Mouse (Mus musculus) lung, adult 2 months (tissue): ENCODE results near the gene Gfod1. TPM values are rescaled to one million over a fixed set of nuclear protein-coding genes. Genes with fewer than 3 reads are reported as not detected.

Experiments used
- DNase-seq: peaks from one replicate; pipeline ENCODE4 v3.0.0; 2022
- H3K4me1 ChIP-seq: fragments of 200-500 bp; 2 replicates; pipeline ENCODE4 v1.6.1; 2011; ENCODE audit warnings: low read length; ENCODE audit not compliant: control insufficient read depth, insufficient read depth
- H3K4me3 ChIP-seq: fragments of 200-500 bp; replicated peaks from 2 replicates; pipeline ENCODE3; 2011; ENCODE audit warnings: low read depth, mild to moderate bottlenecking, control low read depth, low read length; ENCODE audit errors: extremely low read depth
- CTCF ChIP-seq: fragments of 200-500 bp; IDR thresholded peaks from 2 replicates; pipeline ENCODE4 v1.5.1; 2011; ENCODE audit warnings: mild to moderate bottlenecking, low read length, control low read depth; ENCODE audit not compliant: insufficient read depth
- POLR2A ChIP-seq: fragments of 200-500 bp; IDR thresholded peaks from 2 replicates; pipeline ENCODE4 v1.6.1; 2011; ENCODE audit warnings: low read depth, mild to moderate bottlenecking, control low read depth, low read length, borderline replicate concordance; ENCODE audit errors: extremely low read depth
- WGBS: fragments of 180-500 bp; shearing (Covaris S2); methylation state at CpG from one replicate; pipeline ENCODE4 v1.1.7; 2018; 5-methylcytosine and 5-hydroxymethylcytosine counted together
- polyA plus RNA-seq: library from polyadenylated mRNA; depleted of rRNA; stranded (reverse); fragments of >200 nt; gene quantifications from 2 replicates; pipeline ENCODE4 v1.2.3, GENCODE M21; 2012

Gene Gfod1
- polyA plus RNA-seq, 1 experiment = 12.9 TPM

DNA sequence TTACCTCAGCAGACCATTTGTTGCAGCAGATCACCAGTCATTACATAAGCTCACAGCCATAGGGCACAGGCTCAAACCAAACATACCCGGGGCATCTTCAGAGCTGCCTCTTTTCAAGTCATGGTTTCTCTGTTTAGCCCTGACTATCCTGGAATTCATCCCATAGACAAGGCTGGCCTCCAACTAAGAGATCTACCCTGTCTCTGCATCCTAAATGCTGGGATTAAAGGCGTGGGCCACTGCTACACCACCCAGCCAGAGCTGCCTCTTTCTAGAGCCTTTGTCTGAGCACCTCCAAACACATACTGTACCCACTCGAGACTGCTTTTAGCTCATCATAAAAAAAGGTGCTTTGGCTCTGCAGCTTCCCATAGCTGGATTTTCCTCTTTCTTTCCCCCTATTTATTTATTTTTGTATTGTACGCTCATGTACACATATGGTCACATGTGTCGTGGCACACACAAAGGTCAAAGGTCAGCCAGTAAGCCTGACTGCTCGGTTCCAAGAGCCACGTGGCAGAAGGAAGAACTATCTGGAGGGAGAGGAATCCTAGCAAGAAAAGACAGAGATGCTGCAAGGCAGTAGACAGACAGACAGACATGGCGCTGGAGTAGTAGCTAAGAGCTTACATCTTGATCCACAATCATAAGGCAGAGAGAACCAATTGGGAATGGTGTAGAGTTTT is 51.7 kb downstream of the Gfod1 start:
- H3K4me3 ChIP-seq = no peak overlapping the region
- TF ChIP-seq POLR2A = no peak
- TF ChIP-seq CTCF = no peak
- H3K4me1 ChIP-seq = peaks cover 2% of the 10 kb centered on the region; the same call in 1 of the 2 replicates
- DNase-seq = no peak
- 78% methylated on average over 8 of the region's 8 CpGs for whole genome bisulfite sequencing

DNA sequence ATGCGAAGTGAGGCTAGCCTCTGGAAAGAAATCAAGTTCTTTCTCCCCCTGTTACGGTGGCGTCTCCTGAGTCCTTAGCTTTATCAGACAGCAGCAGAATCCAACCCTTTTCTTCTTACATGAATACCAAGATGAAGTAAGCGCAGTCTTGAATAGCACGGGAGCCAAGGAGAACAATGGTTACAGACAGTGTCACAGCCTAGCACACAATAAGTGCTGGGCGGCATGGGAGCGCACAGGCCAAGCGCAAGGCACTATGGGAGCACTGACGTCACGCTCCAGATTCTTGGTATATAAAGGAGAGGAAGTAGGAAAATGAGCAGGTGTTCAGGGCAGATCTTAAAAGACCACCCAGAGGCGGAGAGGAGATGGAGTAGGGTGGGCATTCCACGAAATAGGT is 52.6 kb downstream of the Gfod1 start:
- no peak for TF ChIP-seq CTCF
- DNase-seq = no peak
- 82% methylated on average over 12 of the region's 12 CpGs for WGBS
- no peak overlapping the region for H3K4me3 ChIP-seq
- peaks cover 2% of the 10 kb centered on the region; the same call in 1 of the 2 replicates for H3K4me1 ChIP-seq

DNA sequence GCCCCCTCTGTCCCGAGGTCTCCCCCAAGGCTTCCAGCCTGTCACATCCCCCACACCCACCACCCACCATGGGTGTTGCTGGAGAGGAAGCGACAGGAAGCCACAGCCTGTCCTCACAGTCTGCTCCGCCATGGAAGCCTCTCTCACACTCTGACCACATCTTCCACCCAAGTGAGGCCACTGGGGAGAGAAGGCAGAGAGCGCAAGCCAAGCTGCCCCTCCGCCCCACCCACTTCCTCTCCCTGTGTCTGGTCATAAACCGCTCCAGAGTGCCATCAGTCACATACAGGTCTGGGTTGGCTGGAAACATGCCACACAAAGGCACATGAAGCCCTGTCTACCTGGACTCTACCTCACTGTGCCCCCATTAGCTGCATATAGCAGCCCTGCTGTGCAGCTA is 53.3 kb downstream of the Gfod1 start:
- TF ChIP-seq CTCF (no peak), POLR2A (no peak)
- Histone ChIP-seq H3K4me3 (no peak overlapping the region), H3K4me1 (peaks cover 2% of the 10 kb centered on the region; the same call in 1 of the 2 replicates)
- WGBS = 44% methylated on average over 6 of the region's 6 CpGs
- DNase-seq = no peak

DNA sequence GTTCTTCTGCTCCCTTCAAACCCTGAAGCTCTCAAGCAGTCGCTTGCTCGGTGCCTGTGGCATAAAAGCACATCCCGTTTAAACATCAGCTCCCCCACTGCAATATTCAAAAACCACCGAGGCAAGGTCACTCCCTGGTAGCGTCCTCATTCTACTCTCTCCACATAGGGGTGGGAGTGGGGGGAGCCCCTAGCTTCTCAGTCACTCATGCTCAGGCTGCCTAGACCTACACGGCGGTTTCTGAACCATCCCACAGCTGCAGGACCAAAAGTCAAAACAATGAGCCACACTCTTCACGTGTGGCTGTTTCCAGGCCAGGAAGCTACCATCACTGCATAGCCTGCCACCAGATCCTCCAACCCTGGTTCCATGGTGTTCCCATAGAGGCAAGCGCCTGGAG is 53.9 kb downstream of the Gfod1 start:
- WGBS = 71% methylated on average over 9 of the region's 9 CpGs
- Histone ChIP-seq H3K4me3 (no peak overlapping the region), H3K4me1 (peaks cover 2% of the 10 kb centered on the region; the same call in 1 of the 2 replicates)
- no peak for DNase-seq
- TF ChIP-seq CTCF (no peak), POLR2A (no peak)

DNA sequence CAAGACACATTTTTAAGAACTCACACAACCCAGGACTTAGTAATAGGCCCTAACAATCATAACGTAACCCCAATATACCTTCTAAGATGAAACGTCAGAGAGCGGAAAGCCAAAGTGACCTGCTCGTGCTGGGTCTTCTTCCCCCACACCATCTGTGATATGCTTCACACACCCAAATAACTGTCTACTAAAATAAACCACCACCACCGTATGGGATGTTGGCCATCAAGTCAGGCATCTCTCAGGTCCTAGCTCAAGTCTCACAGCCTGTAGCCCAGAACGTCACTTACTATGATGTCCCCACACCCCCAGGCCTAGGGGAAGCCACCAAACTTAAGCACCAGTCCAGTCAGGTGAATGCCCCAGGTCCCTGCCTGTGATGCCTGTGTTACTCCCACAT is 55.6 kb downstream of the Gfod1 start:
- 94% methylated on average over 6 of the region's 6 CpGs for WGBS
- Histone ChIP-seq H3K4me1 (peaks cover 2% of the 10 kb centered on the region; the same call in 1 of the 2 replicates), H3K4me3 (no peak overlapping the region)
- TF ChIP-seq POLR2A = no peak
- TF ChIP-seq CTCF = no peak
- DNase-seq = no peak

DNA sequence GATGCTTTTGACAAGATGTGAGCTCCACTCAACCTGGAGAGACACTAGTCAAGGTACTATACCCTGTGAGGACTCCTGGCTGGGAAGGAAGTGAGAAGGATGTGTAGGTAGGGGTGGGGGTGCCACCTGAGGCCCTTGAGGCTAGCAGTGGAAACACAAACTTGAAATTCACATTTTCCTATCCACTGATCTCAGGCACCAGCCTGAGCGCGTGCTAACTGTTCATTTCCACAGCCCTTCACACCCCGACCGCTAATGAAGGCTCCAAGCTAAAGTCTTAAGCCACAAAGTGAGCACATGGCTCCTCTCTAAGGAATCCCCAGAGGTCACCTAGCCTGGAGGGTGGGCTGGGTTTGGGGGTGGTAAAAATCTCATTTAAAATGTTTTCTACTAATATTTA is 57.1 kb downstream of the Gfod1 start:
- WGBS = 89% methylated on average over 4 of the region's 4 CpGs
- H3K4me3 ChIP-seq = no peak overlapping the region
- TF ChIP-seq CTCF (no peak), POLR2A (no peak)
- peaks cover 2% of the 10 kb centered on the region; the same call in 1 of the 2 replicates for H3K4me1 ChIP-seq
- DNase-seq = no peak

DNA sequence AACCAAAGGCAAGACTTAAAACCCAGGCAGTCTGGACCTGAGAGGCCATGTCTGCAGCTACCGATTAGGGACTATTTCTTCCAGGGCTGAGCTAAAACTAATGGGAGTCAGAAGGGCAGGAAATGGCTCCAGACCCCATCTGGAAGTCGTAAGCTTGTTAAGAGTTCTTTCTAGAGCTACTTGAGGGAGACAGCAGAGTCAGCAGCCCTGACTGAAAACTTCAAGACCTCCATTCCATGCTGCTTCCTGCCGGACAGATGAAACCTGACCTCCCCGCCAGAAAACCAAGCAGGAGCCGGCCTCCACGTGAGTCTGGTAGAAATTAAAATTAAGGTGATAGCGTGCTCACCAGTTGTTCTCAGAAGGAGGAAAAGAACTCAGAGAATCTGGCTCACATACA is 60.2 kb downstream of the Gfod1 start:
- Histone ChIP-seq H3K4me3 (no peak overlapping the region), H3K4me1 (peaks cover 13% of the 10 kb centered on the region)
- no peak for DNase-seq
- WGBS = 45% methylated on average over 7 of the region's 7 CpGs
- no peak for TF ChIP-seq CTCF
- TF ChIP-seq POLR2A = no peak

DNA sequence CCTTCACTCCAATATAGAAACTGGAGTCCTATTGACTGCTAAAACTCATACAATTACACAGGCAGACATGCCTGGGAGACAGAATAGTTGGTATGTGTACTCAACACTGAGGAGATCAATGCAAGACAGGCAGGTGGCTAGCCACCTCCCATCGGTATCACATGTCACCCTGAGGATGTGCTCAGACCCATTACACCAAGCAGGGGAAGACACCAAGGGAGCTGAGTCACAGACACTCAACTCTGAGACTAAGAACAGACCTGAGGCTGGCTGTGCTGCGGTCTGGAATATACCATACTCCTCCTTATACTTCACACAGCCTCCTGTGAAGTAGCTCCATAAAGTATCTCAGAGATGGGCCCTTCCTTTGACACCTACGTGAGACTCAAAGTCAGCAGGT is 60.7 kb downstream of the Gfod1 start:
- Histone ChIP-seq H3K4me3 (no peak overlapping the region), H3K4me1 (peaks cover 13% of the 10 kb centered on the region)
- 85% methylated on average over 3 of the region's 3 CpGs for WGBS
- DNase-seq = no peak
- no peak for TF ChIP-seq CTCF
- TF ChIP-seq POLR2A = no peak

DNA sequence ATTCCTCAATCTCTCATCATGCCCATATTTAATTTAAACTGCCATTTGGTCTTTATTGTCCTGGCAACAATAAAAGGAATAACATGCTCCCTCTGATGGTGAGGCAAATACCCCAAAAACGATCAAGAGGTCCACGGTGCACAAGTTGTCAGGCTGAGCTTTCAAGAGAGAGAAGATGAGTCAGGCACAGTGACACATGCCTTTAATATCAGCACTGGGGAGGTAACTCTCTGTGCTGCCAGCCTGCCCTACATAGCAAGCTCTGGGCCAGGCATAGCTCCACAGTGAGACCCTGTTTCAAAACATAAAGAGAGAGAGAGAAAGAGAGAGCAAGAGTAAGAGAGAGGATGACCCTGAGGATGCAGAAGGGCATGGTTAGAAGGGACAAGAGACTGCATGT is 62.2 kb downstream of the Gfod1 start:
- WGBS = 67% methylated on average over 2 of the region's 2 CpGs
- TF ChIP-seq POLR2A = no peak
- no peak for TF ChIP-seq CTCF
- H3K4me1 ChIP-seq = peaks cover 16% of the 10 kb centered on the region

DNA sequence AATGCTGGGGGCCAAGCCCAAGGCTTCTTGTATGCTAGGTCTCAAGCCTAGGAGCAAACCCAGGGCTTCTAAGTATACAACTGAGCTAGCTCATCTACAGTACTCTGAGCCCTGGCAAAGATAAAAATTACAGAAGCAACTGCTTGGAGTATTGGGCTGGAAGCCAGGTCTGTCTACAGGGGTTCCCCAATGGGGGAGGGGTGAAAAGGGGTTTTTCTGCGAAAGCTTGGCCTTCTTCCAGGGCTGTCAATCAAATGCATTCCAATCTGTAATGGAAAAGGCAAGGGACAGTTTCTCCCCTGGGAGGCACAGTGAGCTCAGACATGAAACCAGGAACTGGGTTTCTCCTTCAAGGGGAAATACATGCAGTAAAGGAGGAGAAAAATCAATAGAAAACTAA is 62.9 kb downstream of the Gfod1 start:
- no peak for DNase-seq
- 11% methylated on average over 1 of the region's 1 CpGs for WGBS
- H3K4me1 ChIP-seq = peaks cover 18% of the 10 kb centered on the region
- H3K4me3 ChIP-seq = no peak overlapping the region
- TF ChIP-seq POLR2A = no peak

More for the DNA sequence above, 62.2 kb downstream of the Gfod1 start:
- DNase-seq = no peak
- H3K4me3 ChIP-seq = no peak overlapping the region

DNA sequence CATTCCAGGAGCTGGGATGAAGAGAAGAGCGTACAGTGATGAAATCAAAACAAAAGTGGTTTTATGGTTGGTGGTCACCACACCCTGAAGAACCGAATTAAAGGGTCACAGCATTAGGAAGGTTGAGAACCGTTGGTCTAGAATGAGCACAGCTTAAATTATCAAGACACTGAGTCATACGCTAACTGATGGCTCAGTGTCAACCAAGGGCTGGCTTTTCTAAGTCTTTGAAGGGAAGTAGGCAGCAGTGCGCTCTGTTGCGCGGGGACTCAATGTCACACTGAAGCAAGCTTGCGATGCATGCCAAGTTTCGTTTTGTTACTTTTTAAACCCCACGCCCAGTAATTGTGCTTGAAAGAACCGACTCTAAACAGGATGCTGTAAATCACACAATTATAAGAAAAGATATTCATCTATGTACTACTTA is 64.2 kb downstream of the Gfod1 start:
- no peak for TF ChIP-seq CTCF
- TF ChIP-seq POLR2A = no peak
- Histone ChIP-seq H3K4me1 (peaks cover 24% of the 10 kb centered on the region), H3K4me3 (no peak overlapping the region)
- 28% methylated on average over 11 of the region's 11 CpGs for WGBS
- no peak for DNase-seq

DNA sequence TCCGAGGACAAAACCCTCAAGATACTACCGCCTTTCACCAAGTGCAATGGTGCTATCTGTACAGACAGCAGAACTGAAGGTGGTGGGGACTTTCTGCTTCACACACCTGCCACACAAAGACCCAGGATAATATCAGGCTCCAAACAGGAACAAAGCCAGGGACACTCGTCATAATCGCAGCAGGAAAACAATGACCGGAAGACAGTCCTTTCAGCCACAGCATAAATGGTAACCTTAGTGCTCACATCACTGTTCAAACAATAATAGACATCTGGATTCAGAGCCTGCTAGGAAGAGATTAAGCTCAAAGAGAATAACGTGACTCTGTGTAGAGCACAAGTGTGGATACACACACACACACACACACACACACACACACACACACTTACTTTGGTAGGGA is 67.3 kb downstream of the Gfod1 start:
- TF ChIP-seq POLR2A = no peak
- no peak for TF ChIP-seq CTCF
- H3K4me3 ChIP-seq = no peak overlapping the region
- 37% methylated on average over 6 of the region's 6 CpGs for WGBS
- no peak for DNase-seq
- peaks cover 33% of the 10 kb centered on the region for H3K4me1 ChIP-seq
